Mouse (Mus musculus) embryonic facial prominence, embryonic 13.5 days (tissue): Measurements from ENCODE around the gene Trp53. TPM values are rescaled to one million over a fixed set of nuclear protein-coding genes. Genes with fewer than 3 reads are reported as not detected.
A peak's percentile ranks its signal among the peaks of the same experiment; 100 is the strongest.

ENCODE experiments used
- ATAC-seq: fragments of 200-750 bp; cut with Nextera tagmentation; 2 replicates; pipeline ENCODE4 v1.8.0; 2017; ENCODE audit warnings: low read depth; ENCODE audit not compliant: insufficient number of reproducible peaks, insufficient read depth, low FRiP score, low TSS enrichment
- H3K27ac ChIP-seq: fragments of 300-500 bp; sonication (generic); 2 replicates; pipeline ENCODE4 v1.5.1; 2015; ENCODE audit warnings: moderate library complexity, mild to moderate bottlenecking, inconsistent platforms
- H3K27me3 ChIP-seq: fragments of 300-500 bp; sonication (generic); 2 replicates; pipeline ENCODE4 v1.6.1; 2015; ENCODE audit warnings: mild to moderate bottlenecking, inconsistent platforms
- H3K36me3 ChIP-seq: fragments of 300-500 bp; sonication (generic); 2 replicates; pipeline ENCODE4 v1.6.1; 2015; ENCODE audit warnings: mild to moderate bottlenecking, inconsistent platforms
- H3K4me1 ChIP-seq: fragments of 300-500 bp; sonication (generic); 2 replicates; pipeline ENCODE4 v1.6.1; 2015; ENCODE audit warnings: inconsistent platforms
- H3K4me2 ChIP-seq: fragments of 300-500 bp; sonication (generic); 2 replicates; pipeline ENCODE4 v1.6.1; 2015; ENCODE audit warnings: moderate library complexity, mild to moderate bottlenecking, inconsistent platforms
- H3K4me3 ChIP-seq: fragments of 300-500 bp; sonication (generic); 2 replicates; pipeline ENCODE4 v1.5.1; 2015; ENCODE audit warnings: mild to moderate bottlenecking, inconsistent platforms
- H3K9ac ChIP-seq: fragments of 300-500 bp; sonication (generic); 2 replicates; pipeline ENCODE4 v1.6.1; 2015; ENCODE audit warnings: mild to moderate bottlenecking, inconsistent platforms
- H3K9me3 ChIP-seq: fragments of 300-500 bp; sonication (generic); 2 replicates; pipeline ENCODE4 v1.6.1; 2016; ENCODE audit warnings: inconsistent platforms
- WGBS: fragments of 180-500 bp; shearing (Covaris S2); methylation state at CpG from one replicate; pipeline ENCODE4 v1.1.7; 2015; ENCODE audit warnings: mixed read lengths; 5-methylcytosine and 5-hydroxymethylcytosine counted together
- polyA plus RNA-seq: library from polyadenylated mRNA; unstranded; fragments of >200 nt; fragmentation: Nextera tagmentation; extraction: Ambion mirVana; gene quantifications from 2 replicates; pipeline ENCODE4 v1.2.1, GENCODE M21; 2015

Gene Trp53
- polyA plus RNA-seq, 1 experiment from 2014 or later: 186 TPM

- no peak overlapping the region for H3K9ac ChIP-seq
- no peak overlapping the region for H3K4me2 ChIP-seq
- peaks cover 12% of the 10 kb centered on the region for H3K4me1 ChIP-seq
- H3K4me3 ChIP-seq: no peak overlapping the region
- 94% methylated on average over 13 of the region's 13 CpGs for WGBS
- no peaks in the 10 kb centered on the region for H3K27me3 ChIP-seq
- H3K27ac ChIP-seq: no peak overlapping the region
- H3K9me3 ChIP-seq: no peaks in the 10 kb centered on the region
- H3K36me3 ChIP-seq: peaks cover 36% of the 10 kb centered on the region
- ATAC-seq: no peak
Measured at GRCm38 (mm10) chr11:69584937-69585336, 4.8 kb downstream of the Trp53 start.

GRCm38 (mm10) chr11:69585718-69586325 lies 5.7 kb downstream of the Trp53 start:
- peaks cover 12% of the 10 kb centered on the region for H3K4me1 ChIP-seq
- peaks cover 45% of the 10 kb centered on the region for H3K36me3 ChIP-seq
- WGBS: 72% methylated on average over 7 of the region's 7 CpGs
- H3K9me3 ChIP-seq: no peaks in the 10 kb centered on the region
- H3K27me3 ChIP-seq: no peaks in the 10 kb centered on the region
- H3K9ac ChIP-seq: no peak overlapping the region
- no peak overlapping the region for H3K4me3 ChIP-seq
- no peak for ATAC-seq
- H3K4me2 ChIP-seq: no peak overlapping the region
- no peak overlapping the region for H3K27ac ChIP-seq

GRCm38 (mm10) chr11:69589207-69589834 lies 9.2 kb downstream of the Trp53 start:
- H3K27ac ChIP-seq: no peak overlapping the region
- no peak overlapping the region for H3K9ac ChIP-seq
- no peaks in the 10 kb centered on the region for H3K9me3 ChIP-seq
- no peaks in the 10 kb centered on the region for H3K4me1 ChIP-seq
- H3K27me3 ChIP-seq: no peaks in the 10 kb centered on the region
- WGBS: 93% methylated on average over 22 of the region's 22 CpGs
- ATAC-seq: no peak
- H3K36me3 ChIP-seq: peaks cover 74% of the 10 kb centered on the region
- no peak overlapping the region for H3K4me2 ChIP-seq
- H3K4me3 ChIP-seq: no peak overlapping the region

GRCm38 (mm10) chr11:69590622-69591021 lies 10.5 kb downstream of the Trp53 start:
- no peak overlapping the region for H3K9ac ChIP-seq
- H3K4me2 ChIP-seq: no peak overlapping the region
- 92% methylated on average over 8 of the region's 8 CpGs for WGBS
- no peaks in the 10 kb centered on the region for H3K27me3 ChIP-seq
- no peak overlapping the region for H3K4me3 ChIP-seq
- H3K36me3 ChIP-seq: peaks cover 85% of the 10 kb centered on the region
- H3K9me3 ChIP-seq: no peaks in the 10 kb centered on the region
- ATAC-seq: no peak
- no peaks in the 10 kb centered on the region for H3K4me1 ChIP-seq
- H3K27ac ChIP-seq: no peak overlapping the region

GRCm38 (mm10) chr11:69591424-69591823 lies 11.3 kb downstream of the Trp53 start:
- Histone ChIP-seq H3K27ac (no peak overlapping the region), H3K4me2 (no peak overlapping the region), H3K4me3 (no peak overlapping the region), H3K27me3 (no peaks in the 10 kb centered on the region), H3K9ac (no peak overlapping the region), H3K36me3 (peaks cover 87% of the 10 kb centered on the region), H3K9me3 (no peaks in the 10 kb centered on the region), H3K4me1 (no peaks in the 10 kb centered on the region)
- 82% methylated on average over 3 of the region's 3 CpGs for WGBS
- no peak for ATAC-seq

GRCm38 (mm10) chr11:69591899-69592637 lies 11.9 kb downstream of the Trp53 start:
- no peak overlapping the region for H3K4me3 ChIP-seq
- H3K27me3 ChIP-seq: no peaks in the 10 kb centered on the region
- H3K4me2 ChIP-seq: no peak overlapping the region
- H3K27ac ChIP-seq: no peak overlapping the region
- no peaks in the 10 kb centered on the region for H3K9me3 ChIP-seq
- peak overlapping the region; percentile 27; the same call in 1 of the 2 replicates for H3K9ac ChIP-seq
- H3K4me1 ChIP-seq: no peaks in the 10 kb centered on the region
- H3K36me3 ChIP-seq: peaks cover 83% of the 10 kb centered on the region
- no peak for ATAC-seq
- 86% methylated on average over 7 of the region's 7 CpGs for WGBS

- Histone ChIP-seq H3K27ac (no peak overlapping the region), H3K9me3 (no peaks in the 10 kb centered on the region), H3K27me3 (no peaks in the 10 kb centered on the region), H3K9ac (no peak overlapping the region), H3K36me3 (peaks cover 75% of the 10 kb centered on the region), H3K4me2 (no peak overlapping the region), H3K4me1 (no peaks in the 10 kb centered on the region), H3K4me3 (no peak overlapping the region)
- ATAC-seq: no peak
- whole genome bisulfite sequencing: 84% methylated on average over 4 of the region's 4 CpGs
Measured at GRCm38 (mm10) chr11:69592799-69593198, 12.6 kb downstream of the Trp53 start.

GRCm38 (mm10) chr11:69594853-69595252 lies 14.7 kb downstream of the Trp53 start:
- H3K36me3 ChIP-seq: peaks cover 55% of the 10 kb centered on the region
- no peak for ATAC-seq
- no peak overlapping the region for H3K4me2 ChIP-seq
- H3K27me3 ChIP-seq: no peaks in the 10 kb centered on the region
- peaks cover 7% of the 10 kb centered on the region for H3K4me1 ChIP-seq
- no peak overlapping the region for H3K27ac ChIP-seq
- no peak overlapping the region for H3K9ac ChIP-seq
- H3K9me3 ChIP-seq: no peaks in the 10 kb centered on the region
- WGBS: 95% methylated on average over 6 of the region's 6 CpGs
- H3K4me3 ChIP-seq: no peak overlapping the region

- Histone ChIP-seq H3K9me3 (no peaks in the 10 kb centered on the region), H3K36me3 (peaks cover 18% of the 10 kb centered on the region), H3K4me3 (0 out of 2 replicates have a peak overlapping the region, but pooled peaks have one; percentile 3), H3K27me3 (peaks cover 16% of the 10 kb centered on the region), H3K4me2 (peak overlapping the region; percentile 29), H3K27ac (peak overlapping the region; percentile 49; the same call in 1 of the 2 replicates), H3K4me1 (peaks cover 26% of the 10 kb centered on the region), H3K9ac (peak overlapping the region; percentile 55; the same call in 1 of the 2 replicates)
- 10% methylated on average over 9 of the region's 9 CpGs for WGBS
- no peak for ATAC-seq
Measured at GRCm38 (mm10) chr11:69599436-69599835, 19.3 kb downstream of the Trp53 start.

- no peak for ATAC-seq
- H3K4me1 ChIP-seq: peaks cover 32% of the 10 kb centered on the region
Measured at GRCm38 (mm10) chr11:69600098-69600497, 19.9 kb downstream of the Trp53 start.

GRCm38 (mm10) chr11:69601768-69602167 lies 21.6 kb downstream of the Trp53 start:
- Histone ChIP-seq H3K4me2 (no peak overlapping the region), H3K27ac (no peak overlapping the region), H3K4me1 (peaks cover 41% of the 10 kb centered on the region), H3K4me3 (no peak overlapping the region), H3K9ac (no peak overlapping the region), H3K36me3 (0 out of 2 replicates have a peak, but pooled peaks cover 5% of the 10 kb centered on the region), H3K9me3 (no peaks in the 10 kb centered on the region), H3K27me3 (peaks cover 26% of the 10 kb centered on the region)
- no peak for ATAC-seq
- WGBS: 73% methylated on average over 3 of the region's 3 CpGs

More at GRCm38 (mm10) chr11:69600098-69600497, 19.9 kb downstream of the Trp53 start:
- H3K36me3 ChIP-seq: peaks cover 13% of the 10 kb centered on the region
- peaks cover 23% of the 10 kb centered on the region for H3K27me3 ChIP-seq
- peak overlapping the region; percentile 49; the same call in 1 of the 2 replicates for H3K27ac ChIP-seq
- H3K4me3 ChIP-seq: peak overlapping the region; percentile 3; the same call in 1 of the 2 replicates
- WGBS: 13% methylated on average over 6 of the region's 6 CpGs
- H3K9me3 ChIP-seq: no peaks in the 10 kb centered on the region
- peak overlapping the region; percentile 55 for H3K9ac ChIP-seq
- peak overlapping the region; percentile 29 for H3K4me2 ChIP-seq
